Mouse (Mus musculus): ENCODE data around the gene Golm1.
"Not testable (repeated sequence)": the region's sequence is repeated elsewhere in the genome, so short reads cannot be mapped to it uniquely, and the experiment has no call there.

The Golm1 gene

DNA sequence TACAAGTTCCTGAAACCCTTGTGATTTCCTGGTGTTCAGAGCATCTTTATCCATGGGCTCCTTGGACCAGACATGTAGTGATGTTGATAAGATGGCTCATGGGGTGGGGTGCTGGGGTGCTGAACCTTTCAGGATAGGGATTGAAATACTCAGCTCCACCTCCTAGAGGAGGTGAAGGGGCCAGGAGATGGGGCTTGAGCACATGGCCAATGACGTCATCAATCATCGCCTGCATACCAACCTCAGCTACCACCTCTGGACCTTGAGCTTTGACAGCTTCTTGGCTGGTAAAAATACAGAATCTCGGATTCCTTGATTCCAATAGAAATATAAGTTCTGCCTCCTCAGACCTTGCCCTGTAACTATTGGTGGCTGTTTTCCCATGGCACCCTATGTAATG lies 30.1 kb downstream of the Golm1 start:
- DNase-seq: no peak

- no peak for DNase-seq
These were observed 32.8 kb downstream of the Golm1 start for GRCm38 (mm10) chr13:59642818-59643217.

- DNase-seq: peak; percentile 90 to 91
These were observed 35.5 kb downstream of the Golm1 start for GRCm38 (mm10) chr13:59640178-59640440.

DNA sequence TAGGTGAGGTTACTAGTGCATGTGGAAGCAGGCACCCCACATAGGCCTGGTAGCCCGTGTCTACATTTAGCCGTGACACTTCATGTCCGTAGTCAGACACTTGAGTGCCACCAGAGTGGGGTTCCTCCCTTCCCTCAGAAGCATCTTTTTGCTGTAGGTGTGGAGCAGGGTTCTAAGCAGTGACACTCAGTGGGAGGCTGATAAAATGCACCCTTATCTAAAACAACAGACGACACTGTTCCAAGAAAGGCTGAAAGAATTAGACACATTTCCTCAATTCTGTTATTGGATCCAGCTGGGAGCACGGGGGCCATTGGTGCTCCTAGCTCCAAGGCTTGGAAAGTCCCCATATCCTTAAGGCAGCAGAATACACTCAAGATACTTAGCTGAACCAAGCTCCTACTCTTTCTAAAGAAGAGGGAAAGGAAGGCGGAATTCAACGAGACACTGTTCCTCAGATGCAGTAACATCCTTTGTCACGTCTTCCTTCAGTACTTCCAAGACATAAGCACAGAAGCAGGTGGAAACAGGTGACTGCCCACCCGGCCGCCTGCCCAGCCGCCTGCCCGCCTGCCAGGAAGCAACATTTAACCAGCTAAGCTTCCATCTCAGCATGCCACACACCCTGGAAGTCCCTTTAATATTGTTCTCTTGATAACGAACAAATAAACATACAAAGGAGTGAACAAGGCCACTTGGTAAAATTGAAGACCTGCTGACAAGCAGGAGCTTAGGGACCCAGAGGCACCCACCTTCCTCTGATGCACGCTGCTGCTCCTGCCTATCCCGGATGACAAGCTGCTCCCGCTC lies 36.0 kb downstream of the Golm1 start:
- peak; percentile 76 to 84 for DNase-seq

DNA sequence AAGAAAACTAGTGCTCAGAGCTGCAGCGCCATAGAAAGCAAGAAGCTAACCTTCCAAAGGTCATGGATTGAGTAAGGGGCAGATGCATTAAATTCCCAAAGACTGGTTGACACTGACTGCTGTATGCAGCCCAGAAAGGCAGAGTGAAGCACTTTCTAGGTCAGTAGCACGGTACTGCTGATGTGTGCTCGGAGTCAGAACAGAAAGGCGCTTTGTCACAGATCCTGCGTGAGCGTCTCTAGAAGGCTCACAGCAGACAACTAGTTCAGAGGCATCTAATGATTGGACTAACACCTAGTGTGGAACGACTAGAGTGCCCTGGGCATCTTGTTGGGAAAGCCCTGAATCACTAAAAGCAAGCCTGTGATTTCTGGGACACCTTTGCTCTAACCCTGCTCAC lies 37.8 kb downstream of the Golm1 start:
- DNase-seq: no peak

DNA sequence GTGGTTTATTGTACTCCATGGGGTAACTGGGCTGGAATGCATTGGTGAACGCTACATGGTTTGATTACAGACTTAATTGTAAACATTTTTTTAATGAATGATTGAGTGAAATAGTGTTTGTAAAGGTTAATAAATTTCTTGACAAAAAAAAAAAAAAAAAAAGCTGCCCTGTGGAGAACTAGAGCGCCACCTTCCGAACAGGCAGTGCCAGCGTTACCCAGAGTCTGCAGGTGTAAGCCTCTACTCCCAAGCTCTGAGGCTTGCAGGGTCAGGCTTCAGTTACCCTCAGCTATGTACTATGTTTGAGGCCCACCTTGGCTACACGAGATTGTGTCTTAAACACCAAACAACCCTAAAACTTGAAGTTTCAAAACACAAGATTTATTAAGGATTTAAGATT lies 41.0 kb downstream of the Golm1 start:
- DNase-seq: no peak

- peak; percentile 47 to 59 for DNase-seq
These were observed 48.9 kb downstream of the Golm1 start for GRCm38 (mm10) chr13:59626739-59627138.

GRCm38 (mm10) chr13:59624903-59625302 lies 50.7 kb downstream of the Golm1 start:
- DNase-seq: no peak

GRCm38 (mm10) chr13:59624389-59624788 lies 51.2 kb downstream of the Golm1 start:
- DNase-seq: no peak

DNA sequence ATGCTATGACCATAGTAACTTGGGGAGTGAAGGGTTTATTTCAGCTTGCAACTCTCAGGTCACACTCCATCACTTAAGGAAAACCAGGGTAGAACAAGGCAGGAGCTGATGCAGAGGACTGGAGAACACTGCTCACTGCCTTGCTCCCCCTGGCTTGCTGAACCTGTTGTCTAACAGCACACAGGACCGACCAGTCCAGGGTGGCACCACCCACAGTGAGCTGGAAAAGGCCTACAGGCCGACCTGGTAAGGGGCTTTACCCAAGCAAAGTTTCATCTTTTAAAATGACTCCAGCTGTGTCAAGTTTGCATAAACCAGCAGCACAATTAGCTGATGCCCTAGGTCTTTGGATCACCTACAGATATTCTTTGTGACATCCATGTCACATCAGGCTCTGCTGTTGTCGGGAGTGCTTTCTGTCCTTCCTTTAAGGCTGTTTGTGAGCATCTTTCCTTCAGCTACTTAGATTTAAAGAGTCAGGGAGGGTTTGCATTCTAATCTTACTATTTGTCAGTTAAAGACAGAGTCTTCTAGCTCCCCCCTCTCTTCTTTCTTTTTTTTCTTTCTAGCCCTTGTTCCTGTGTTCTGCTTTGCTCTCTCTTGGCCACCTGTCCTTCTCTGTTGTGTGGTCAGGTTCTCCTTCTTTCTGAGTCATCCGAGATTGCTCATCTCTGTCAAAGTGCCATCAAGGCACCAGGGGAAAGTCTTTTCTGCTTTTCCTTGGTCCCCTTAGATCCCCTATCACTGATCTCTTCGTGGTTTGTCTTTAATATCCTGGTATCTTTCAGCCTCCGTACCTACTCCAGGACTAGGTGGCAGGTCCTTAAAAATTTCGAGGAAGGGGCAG lies 53.7 kb downstream of the Golm1 start:
- no peak for DNase-seq

- DNase-seq: no peak
These were observed 57.1 kb downstream of the Golm1 start for GRCm38 (mm10) chr13:59618463-59618862.

- DNase-seq: no peak
These were observed 60.1 kb downstream of the Golm1 start for GRCm38 (mm10) chr13:59615554-59615953.

DNA sequence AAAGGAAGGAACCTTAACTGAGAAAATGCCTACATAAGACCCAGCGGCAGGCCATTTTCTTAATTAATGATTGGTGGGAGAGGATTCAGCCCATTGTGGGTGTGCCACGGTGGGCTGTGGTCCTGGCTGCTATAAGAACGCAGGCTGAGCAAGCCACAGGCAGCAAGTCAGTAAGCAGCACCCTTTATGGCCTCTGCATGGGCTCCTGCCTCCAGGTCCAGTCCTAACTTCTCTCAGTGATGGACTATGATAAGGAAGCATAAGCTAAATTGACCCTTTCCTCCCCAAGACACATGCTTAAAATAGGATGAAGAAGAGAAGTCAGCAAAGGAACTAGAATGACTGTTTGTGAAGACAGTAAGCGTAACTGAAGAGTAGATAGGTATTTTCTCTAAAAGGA lies 60.5 kb downstream of the Golm1 start:
- no peak for DNase-seq

- no peak for DNase-seq
These were observed 61.7 kb downstream of the Golm1 start for GRCm38 (mm10) chr13:59613868-59614267.

- DNase-seq: no peak
These were observed 65.2 kb downstream of the Golm1 start for GRCm38 (mm10) chr13:59610437-59610836.

DNA sequence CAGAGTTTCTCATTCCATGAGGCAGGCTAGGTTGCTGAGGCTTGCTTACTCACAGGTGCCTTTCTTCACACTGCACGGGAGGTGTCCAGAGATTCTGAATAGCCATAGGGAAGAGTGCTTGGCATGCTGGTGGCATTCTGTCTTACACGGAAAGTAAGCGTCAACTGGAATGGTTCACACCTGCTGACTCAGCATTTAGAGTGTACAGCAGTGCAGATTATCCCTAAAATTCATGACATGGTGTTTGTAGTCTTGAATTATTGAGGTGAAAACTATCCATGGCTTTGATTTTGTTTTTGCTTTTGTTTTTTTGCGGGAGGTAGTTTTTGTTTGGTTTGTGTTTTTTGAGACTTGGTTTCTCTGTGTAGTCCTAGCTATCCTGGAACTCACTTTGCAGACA lies 65.7 kb downstream of the Golm1 start:
- DNase-seq: no peak

DNA sequence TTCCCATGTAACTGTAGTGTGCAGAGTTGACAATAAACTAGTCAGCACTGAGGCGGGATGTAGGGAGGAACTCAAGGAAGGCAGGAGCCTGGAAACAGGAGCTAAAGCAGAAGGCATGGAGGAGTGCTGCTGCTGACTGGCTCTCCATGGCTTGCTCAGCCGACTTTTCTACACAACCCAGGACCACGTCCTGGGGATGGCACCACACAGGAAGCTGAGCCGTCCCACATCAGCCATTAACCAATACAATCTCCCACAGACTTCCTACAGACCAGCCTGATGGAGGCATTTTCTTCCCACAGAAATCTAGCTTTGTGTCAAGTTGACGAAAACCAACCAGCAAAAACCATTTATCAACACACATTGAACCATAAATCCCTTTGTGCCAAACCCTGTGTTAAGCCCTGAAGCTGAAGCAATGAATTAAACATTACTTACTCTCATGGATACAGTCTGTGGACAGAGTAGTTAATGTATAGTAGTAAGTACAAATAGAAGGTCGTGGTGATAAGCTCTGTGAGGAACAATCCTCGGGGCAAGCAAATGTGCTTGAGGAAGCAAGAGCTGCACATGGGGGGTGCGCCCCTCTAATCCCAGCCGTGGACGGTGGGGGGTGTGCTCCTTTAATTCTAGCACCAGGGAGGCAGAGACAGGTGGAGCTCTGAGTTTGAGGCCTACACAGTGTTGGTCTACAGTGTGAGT lies 70.2 kb downstream of the Golm1 start:
- DNase-seq: no peak

DNA sequence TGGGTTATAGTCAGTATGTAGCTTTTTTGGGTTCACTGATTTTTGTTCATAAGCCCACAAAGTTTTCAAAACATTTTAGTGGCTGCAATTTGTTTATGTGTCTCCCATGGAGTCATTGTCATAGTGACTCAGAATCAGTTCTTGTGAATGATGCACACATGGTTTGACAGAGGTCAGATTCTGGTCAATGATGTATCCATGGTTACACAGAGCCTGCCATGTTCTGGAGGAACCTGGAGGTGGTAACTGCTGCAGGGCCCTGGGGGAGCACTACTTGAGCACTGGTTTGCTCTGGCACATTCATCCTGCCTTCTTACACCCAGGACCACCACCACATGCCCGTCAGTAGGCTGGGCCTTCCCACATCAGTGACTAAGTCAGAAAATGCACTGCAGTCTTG lies 71.1 kb downstream of the Golm1 start:
- DNase-seq: no peak

GRCm38 (mm10) chr13:59603096-59603495 lies 72.5 kb downstream of the Golm1 start:
- no peak for DNase-seq

DNA sequence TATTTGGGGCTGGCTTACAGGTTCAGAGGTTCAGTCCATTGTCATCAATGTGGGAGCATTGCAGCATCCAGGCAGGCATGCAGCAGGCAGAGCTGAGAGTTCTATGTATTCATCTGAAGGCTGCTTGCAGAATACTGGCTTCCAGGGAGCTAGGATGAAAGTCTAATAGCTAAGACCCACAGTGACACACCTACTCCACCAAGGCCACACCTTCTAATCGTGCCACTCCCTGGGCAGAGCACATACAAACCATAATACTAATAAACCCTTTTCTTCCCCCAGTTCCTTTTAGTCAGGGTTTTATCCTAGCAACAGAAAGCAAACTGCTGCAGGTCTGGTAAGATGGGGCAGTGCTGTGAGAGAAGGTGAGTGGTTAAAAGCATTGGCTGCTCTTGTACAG lies 83.0 kb downstream of the Golm1 start:
- DNase-seq: no peak

DNA sequence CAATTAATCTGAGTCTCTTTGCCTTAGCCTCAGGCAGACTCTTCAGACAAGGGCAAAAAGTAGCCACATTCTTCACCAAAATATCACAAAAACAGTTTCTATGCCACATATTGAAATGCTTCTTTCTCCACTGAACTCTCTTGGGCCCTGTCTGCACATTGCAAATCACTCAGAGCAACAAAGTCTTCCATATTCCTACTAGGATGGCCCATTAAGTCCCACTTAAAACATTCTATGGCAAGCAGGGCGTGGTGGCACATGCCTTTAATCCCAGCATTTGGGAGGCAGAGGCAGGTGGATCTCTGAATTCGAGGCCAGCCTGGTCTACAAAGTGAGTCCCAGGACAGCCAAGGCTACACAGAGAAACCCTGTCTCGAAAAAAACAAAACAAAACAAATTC lies 83.6 kb downstream of the Golm1 start:
- not testable (repeated sequence) for DNase-seq

- no peak for DNase-seq
These were observed 84.9 kb downstream of the Golm1 start for GRCm38 (mm10) chr13:59590691-59591090.

GRCm38 (mm10) chr13:59589672-59590071 lies 85.9 kb downstream of the Golm1 start:
- no peak for DNase-seq

GRCm38 (mm10) chr13:59587201-59587600 lies 88.4 kb downstream of the Golm1 start:
- no peak for DNase-seq

Data from cerebellum, postnatal 14 days (tissue).